Mouse (Mus musculus): Measurements from ENCODE around the gene Slc24a4. TPM values are rescaled to one million over a fixed set of nuclear protein-coding genes. Genes with fewer than 3 reads are reported as not detected.

Slc24a4 gene
- polyA plus RNA-seq, 1 experiment from 2014 or later = 2.4 TPM

DNA sequence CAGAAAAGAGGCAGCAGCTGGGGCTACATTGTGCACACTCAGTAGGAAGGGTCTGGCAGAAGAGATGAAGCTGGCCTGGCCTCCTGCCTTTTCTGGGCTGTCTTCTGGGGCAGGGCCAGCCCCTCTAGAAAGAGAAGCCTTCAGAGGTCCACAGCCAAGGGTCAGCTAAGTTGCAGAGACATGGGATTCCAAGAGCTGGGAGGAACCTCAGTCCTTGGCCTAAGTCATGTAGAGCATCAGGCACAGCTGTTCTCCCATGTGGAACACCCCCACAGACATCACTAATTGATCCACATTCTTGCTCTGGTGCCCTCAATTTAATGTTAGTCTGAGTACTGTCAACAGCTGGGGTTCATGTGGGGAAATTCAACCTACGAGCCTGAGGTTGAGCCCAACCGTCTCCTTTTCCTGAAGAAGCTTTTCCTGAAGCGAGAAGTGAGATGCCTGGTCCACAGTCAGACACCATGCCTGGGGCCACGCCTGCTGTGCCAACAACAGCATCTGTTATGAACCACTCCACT lies 174.4 kb downstream of the Slc24a4 start:
- Histone ChIP-seq H3K36me3 (replicated peaks; ENCODE audit: control insufficient read depth, insufficient read depth) (no peaks in the 10 kb centered on the region), H3K9ac (no peak overlapping the region), H3K4me3 (replicated peaks; ENCODE audit: low read length) (no peak overlapping the region), H3K9me3 (ENCODE audit: control insufficient read depth, low read length) (no peaks in the 10 kb centered on the region), H3K4me1 (replicated peaks; ENCODE audit: control insufficient read depth, insufficient read depth, low read length) (peaks cover 6% of the 10 kb centered on the region; the same call in 1 of the 2 replicates), H3K27ac (no peak overlapping the region), H3K27me3 (ENCODE audit: control insufficient read depth, insufficient read depth, low read length) (no peaks in the 10 kb centered on the region), H3K4me2 (replicated peaks) (no peak overlapping the region)
- ATAC-seq (ENCODE audit: low FRiP score) = no peak
- 81% methylated on average over 4 of the region's 4 CpGs for WGBS
- no peak for DNase-seq (ENCODE audit: low spot score)

- WGBS = 31% methylated on average over 7 of the region's 7 CpGs
- H3K4me1 ChIP-seq (replicated peaks; ENCODE audit: control insufficient read depth, insufficient read depth, low read length) = peaks cover 16% of the 10 kb centered on the region
- H3K27me3 ChIP-seq (ENCODE audit: control insufficient read depth, insufficient read depth, low read length) = no peaks in the 10 kb centered on the region
- H3K36me3 ChIP-seq (replicated peaks; ENCODE audit: control insufficient read depth, insufficient read depth) = no peaks in the 10 kb centered on the region
- no peak overlapping the region for H3K4me2 ChIP-seq (replicated peaks)
- no peak overlapping the region for H3K27ac ChIP-seq
- H3K9me3 ChIP-seq (ENCODE audit: control insufficient read depth, low read length) = no peaks in the 10 kb centered on the region
- H3K9ac ChIP-seq = no peak overlapping the region
- DNase-seq (ENCODE audit: low spot score) (no peak), ATAC-seq (ENCODE audit: low FRiP score) (no peak)
- H3K4me3 ChIP-seq (replicated peaks; ENCODE audit: low read length) = no peak overlapping the region
Measured at GRCm38 (mm10) chr12:102303867-102304266, 175.3 kb downstream of the Slc24a4 start.

DNA sequence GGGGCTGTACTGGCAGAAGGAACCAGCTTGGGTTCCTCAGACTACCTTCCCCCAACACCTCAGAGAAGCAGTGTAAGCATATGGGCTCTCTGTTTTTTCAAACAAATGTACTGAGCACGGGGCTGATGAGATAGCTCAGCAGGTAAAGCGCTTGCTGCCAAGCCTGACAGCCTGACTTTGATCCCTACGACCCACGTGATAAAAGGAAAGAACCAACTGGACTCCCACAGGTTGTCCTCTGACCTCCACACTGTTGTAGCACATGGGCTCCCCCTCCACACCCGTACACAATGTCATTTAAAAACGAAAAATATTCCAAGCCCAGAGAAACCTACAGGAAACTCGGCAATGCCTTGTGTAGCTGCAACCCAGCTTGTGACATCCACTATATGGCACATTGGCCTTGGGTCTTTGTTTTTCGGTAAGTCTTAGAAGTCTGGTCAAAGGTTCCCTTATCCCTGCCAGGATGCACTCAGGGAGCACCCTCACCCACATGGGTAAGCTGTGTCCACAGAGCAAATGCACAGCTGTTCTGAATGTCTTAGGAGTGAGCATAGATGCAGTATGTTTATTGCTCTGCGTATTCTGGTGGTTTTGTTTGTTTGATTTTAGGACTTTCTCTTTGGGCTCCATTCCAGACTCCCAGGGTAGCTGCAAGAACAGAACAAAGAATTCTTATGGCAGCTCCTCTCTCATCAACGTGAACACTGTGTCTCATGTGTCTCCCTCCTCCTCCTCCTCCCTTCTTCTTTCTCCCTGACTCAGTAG lies 176.7 kb downstream of the Slc24a4 start:
- Histone ChIP-seq H3K9me3 (ENCODE audit: control insufficient read depth, low read length) (no peaks in the 10 kb centered on the region), H3K36me3 (replicated peaks; ENCODE audit: control insufficient read depth, insufficient read depth) (no peaks in the 10 kb centered on the region), H3K4me1 (replicated peaks; ENCODE audit: control insufficient read depth, insufficient read depth, low read length) (peaks cover 17% of the 10 kb centered on the region), H3K27ac (no peak overlapping the region), H3K27me3 (ENCODE audit: control insufficient read depth, insufficient read depth, low read length) (no peaks in the 10 kb centered on the region), H3K4me2 (replicated peaks) (no peak overlapping the region), H3K4me3 (replicated peaks; ENCODE audit: low read length) (no peak overlapping the region), H3K9ac (no peak overlapping the region)
- 56% methylated on average over 10 of the region's 10 CpGs for WGBS
- ATAC-seq (ENCODE audit: low FRiP score) = no peak
- no peak for DNase-seq (ENCODE audit: low spot score)

GRCm38 (mm10) chr12:102308001-102308456 lies 179.5 kb downstream of the Slc24a4 start:
- ATAC-seq (ENCODE audit: low FRiP score) (peak; percentile 59; the same call in 1 of the 2 replicates), DNase-seq (ENCODE audit: low spot score) (peak; percentile 51)
- Histone ChIP-seq H3K36me3 (replicated peaks; ENCODE audit: control insufficient read depth, insufficient read depth) (no peaks in the 10 kb centered on the region), H3K9ac (no peak overlapping the region), H3K27ac (peak overlapping the region; percentile 11; the same call in 1 of the 2 replicates), H3K9me3 (ENCODE audit: control insufficient read depth, low read length) (no peaks in the 10 kb centered on the region), H3K4me1 (replicated peaks; ENCODE audit: control insufficient read depth, insufficient read depth, low read length) (peaks cover 17% of the 10 kb centered on the region), H3K4me3 (replicated peaks; ENCODE audit: low read length) (no peak overlapping the region), H3K4me2 (replicated peaks) (no peak overlapping the region), H3K27me3 (ENCODE audit: control insufficient read depth, insufficient read depth, low read length) (no peaks in the 10 kb centered on the region)
- WGBS = 45% methylated on average over 6 of the region's 6 CpGs

GRCm38 (mm10) chr12:102308457-102309011 lies 180.0 kb downstream of the Slc24a4 start:
- peak; percentile 62 for DNase-seq (ENCODE audit: low spot score)
- no peaks in the 10 kb centered on the region for H3K36me3 ChIP-seq (replicated peaks; ENCODE audit: control insufficient read depth, insufficient read depth)
- no peaks in the 10 kb centered on the region for H3K27me3 ChIP-seq (ENCODE audit: control insufficient read depth, insufficient read depth, low read length)
- 49% methylated on average over 16 of the region's 16 CpGs for whole genome bisulfite sequencing
- H3K27ac ChIP-seq = peak overlapping the region; percentile 11; the same call in 1 of the 2 replicates
- H3K4me3 ChIP-seq (replicated peaks; ENCODE audit: low read length) = no peak overlapping the region
- no peak overlapping the region for H3K9ac ChIP-seq
- H3K4me2 ChIP-seq (replicated peaks) = no peak overlapping the region
- peaks cover 17% of the 10 kb centered on the region for H3K4me1 ChIP-seq (replicated peaks; ENCODE audit: control insufficient read depth, insufficient read depth, low read length)
- ATAC-seq (ENCODE audit: low FRiP score) = peak; percentile 64; the same call in 1 of the 2 replicates
- no peaks in the 10 kb centered on the region for H3K9me3 ChIP-seq (ENCODE audit: control insufficient read depth, low read length)

DNA sequence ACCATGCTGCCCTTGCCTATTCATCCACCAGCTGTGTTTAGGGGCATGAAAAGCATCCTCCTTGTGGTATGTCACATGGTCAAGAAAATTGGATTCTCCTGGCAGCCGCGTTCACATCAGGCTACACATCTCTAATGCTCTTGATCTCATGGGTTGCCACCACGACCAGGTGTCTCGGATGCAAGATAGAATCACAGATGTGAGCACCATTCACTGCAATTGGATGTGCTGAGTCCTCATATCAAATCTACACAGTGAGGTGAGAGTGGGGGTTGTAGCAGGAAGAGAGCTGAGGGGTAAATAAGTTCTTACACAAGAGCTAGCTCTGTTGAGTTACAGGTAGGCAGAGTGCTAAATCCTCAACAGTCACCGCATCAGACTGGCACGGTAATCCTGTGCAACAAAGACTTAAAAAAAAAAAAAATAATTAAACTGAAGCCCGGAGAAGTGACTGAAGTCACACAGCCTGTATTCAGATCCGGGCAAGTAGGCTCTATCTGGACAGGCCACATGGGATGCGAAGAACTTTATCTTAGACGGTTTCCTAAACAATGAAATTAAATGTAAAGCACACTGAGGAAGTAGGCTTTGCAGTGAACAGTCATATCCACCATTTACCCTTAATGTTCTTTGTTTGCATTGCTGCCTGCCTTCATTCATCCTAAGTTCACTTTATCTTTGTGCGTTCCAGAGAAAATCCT lies 180.7 kb downstream of the Slc24a4 start:
- ATAC-seq (ENCODE audit: low FRiP score) = no peak
- Histone ChIP-seq H3K27ac (no peak overlapping the region; the same call in 1 of the 2 replicates), H3K4me1 (replicated peaks; ENCODE audit: control insufficient read depth, insufficient read depth, low read length) (peaks cover 15% of the 10 kb centered on the region), H3K36me3 (replicated peaks; ENCODE audit: control insufficient read depth, insufficient read depth) (no peaks in the 10 kb centered on the region), H3K4me3 (replicated peaks; ENCODE audit: low read length) (no peak overlapping the region), H3K4me2 (replicated peaks) (no peak overlapping the region), H3K9ac (no peak overlapping the region), H3K9me3 (ENCODE audit: control insufficient read depth, low read length) (no peaks in the 10 kb centered on the region), H3K27me3 (ENCODE audit: control insufficient read depth, insufficient read depth, low read length) (no peaks in the 10 kb centered on the region)
- no peak for DNase-seq (ENCODE audit: low spot score)
- WGBS = 91% methylated on average over 11 of the region's 11 CpGs

- Histone ChIP-seq H3K27me3 (ENCODE audit: control insufficient read depth, insufficient read depth, low read length) (no peaks in the 10 kb centered on the region), H3K4me1 (replicated peaks; ENCODE audit: control insufficient read depth, insufficient read depth, low read length) (peaks cover 15% of the 10 kb centered on the region), H3K4me3 (replicated peaks; ENCODE audit: low read length) (no peak overlapping the region), H3K4me2 (replicated peaks) (no peak overlapping the region), H3K27ac (no peak overlapping the region), H3K9me3 (ENCODE audit: control insufficient read depth, low read length) (no peaks in the 10 kb centered on the region), H3K36me3 (replicated peaks; ENCODE audit: control insufficient read depth, insufficient read depth) (no peaks in the 10 kb centered on the region), H3K9ac (no peak overlapping the region)
- no peak for ATAC-seq (ENCODE audit: low FRiP score)
- 83% methylated on average over 8 of the region's 8 CpGs for WGBS
- DNase-seq (ENCODE audit: low spot score) = no peak
Measured at GRCm38 (mm10) chr12:102309800-102310195, 181.3 kb downstream of the Slc24a4 start.

GRCm38 (mm10) chr12:102310261-102310660 lies 181.7 kb downstream of the Slc24a4 start:
- H3K4me1 ChIP-seq (replicated peaks; ENCODE audit: control insufficient read depth, insufficient read depth, low read length) = peaks cover 15% of the 10 kb centered on the region
- no peaks in the 10 kb centered on the region for H3K27me3 ChIP-seq (ENCODE audit: control insufficient read depth, insufficient read depth, low read length)
- H3K27ac ChIP-seq = no peak overlapping the region
- no peaks in the 10 kb centered on the region for H3K9me3 ChIP-seq (ENCODE audit: control insufficient read depth, low read length)
- H3K9ac ChIP-seq = no peak overlapping the region
- no peaks in the 10 kb centered on the region for H3K36me3 ChIP-seq (replicated peaks; ENCODE audit: control insufficient read depth, insufficient read depth)
- DNase-seq (ENCODE audit: low spot score) = no peak
- no peak overlapping the region for H3K4me2 ChIP-seq (replicated peaks)
- no peak overlapping the region for H3K4me3 ChIP-seq (replicated peaks; ENCODE audit: low read length)
- no peak for ATAC-seq (ENCODE audit: low FRiP score)
- 91% methylated on average over 3 of the region's 3 CpGs for WGBS

DNA sequence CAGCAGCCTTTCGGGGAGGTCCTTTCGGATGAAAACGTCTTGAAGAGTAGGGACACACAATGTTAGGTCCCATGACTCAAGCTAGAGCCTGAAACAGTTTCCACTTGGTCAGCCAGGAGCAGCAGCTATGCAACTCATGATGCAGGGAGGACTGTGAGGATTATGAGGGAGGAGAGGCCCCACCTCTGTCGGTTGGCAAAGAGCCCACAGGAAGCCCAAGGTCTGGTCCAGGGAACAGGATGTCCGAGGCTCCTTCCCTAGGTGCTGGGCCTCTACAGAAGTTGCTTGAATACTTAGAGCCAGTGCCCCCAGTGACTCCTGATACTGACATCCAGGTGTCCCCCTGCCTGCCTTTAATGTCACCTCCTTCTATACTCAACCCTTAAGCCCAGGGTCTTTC lies 182.9 kb downstream of the Slc24a4 start:
- DNase-seq (ENCODE audit: low spot score) = no peak
- Histone ChIP-seq H3K4me1 (replicated peaks; ENCODE audit: control insufficient read depth, insufficient read depth, low read length) (peaks cover 15% of the 10 kb centered on the region), H3K27ac (no peak overlapping the region), H3K9me3 (ENCODE audit: control insufficient read depth, low read length) (no peaks in the 10 kb centered on the region), H3K36me3 (replicated peaks; ENCODE audit: control insufficient read depth, insufficient read depth) (no peaks in the 10 kb centered on the region), H3K9ac (no peak overlapping the region), H3K4me2 (replicated peaks) (no peak overlapping the region), H3K27me3 (ENCODE audit: control insufficient read depth, insufficient read depth, low read length) (no peaks in the 10 kb centered on the region), H3K4me3 (replicated peaks; ENCODE audit: low read length) (no peak overlapping the region)
- 88% methylated on average over 5 of the region's 5 CpGs for WGBS
- no peak for ATAC-seq (ENCODE audit: low FRiP score)

All from hindbrain, embryonic 14.5 days (tissue).